Mouse (Mus musculus) forebrain, embryonic 11.5 days (tissue): ENCODE results near the gene Pcx. TPM values are rescaled to one million over a fixed set of nuclear protein-coding genes. Genes with fewer than 3 reads are reported as not detected.

Experiments
- ATAC-seq: fragments of 200-750 bp; cut with Nextera tagmentation; replicated peaks from 2 replicates; pipeline ENCODE4 v1.8.0; 2017; ENCODE audit warnings: moderate TSS enrichment; ENCODE audit not compliant: low FRiP score
- DNase-seq: peaks from one replicate; pipeline ENCODE4 v3.0.0-alpha.2; 2017; ENCODE audit warnings: low spot score
- H3K27ac ChIP-seq: fragments of 300-500 bp; sonication (generic); 2 replicates; pipeline ENCODE4 v1.5.1; 2014; ENCODE audit warnings: low read depth, low read length
- H3K27me3 ChIP-seq: fragments of 300-500 bp; sonication (generic); 2 replicates; pipeline ENCODE4 v1.6.1; 2014; ENCODE audit warnings: mild to moderate bottlenecking, low read length, mixed read lengths; ENCODE audit not compliant: control insufficient read depth, insufficient read depth
- H3K36me3 ChIP-seq: fragments of 300-500 bp; sonication (generic); 2 replicates; pipeline ENCODE4 v1.6.1; 2014; ENCODE audit warnings: mild to moderate bottlenecking, low read length, moderate library complexity, mixed read lengths; ENCODE audit not compliant: control insufficient read depth, insufficient read depth
- H3K4me1 ChIP-seq: fragments of 300-500 bp; sonication (generic); replicated peaks from 2 replicates; pipeline ENCODE4 v1.6.1; 2014; ENCODE audit warnings: low read length, mixed read lengths; ENCODE audit not compliant: control insufficient read depth, insufficient read depth
- H3K4me2 ChIP-seq: fragments of 300-500 bp; sonication (generic); 2 replicates; pipeline ENCODE4 v1.6.1; 2014; ENCODE audit warnings: low read depth, mild to moderate bottlenecking, low read length, moderate library complexity, mixed read lengths; ENCODE audit not compliant: severe bottlenecking
- H3K4me3 ChIP-seq: fragments of 300-500 bp; sonication (generic); 2 replicates; pipeline ENCODE4 v1.5.1; 2014; ENCODE audit warnings: low read depth, low read length
- H3K9ac ChIP-seq: fragments of 300-500 bp; sonication (generic); 2 replicates; pipeline ENCODE4 v1.6.1; 2014; ENCODE audit warnings: low read length
- H3K9me3 ChIP-seq: fragments of 300-500 bp; sonication (generic); 2 replicates; pipeline ENCODE4 v1.6.1; 2016; ENCODE audit warnings: low read length, mixed read lengths; ENCODE audit not compliant: control insufficient read depth
- WGBS: fragments of 180-500 bp; shearing (Covaris S2); extraction: QIAGEN DNeasy Blood & Tissue Kit; methylation state at CpG from one replicate; pipeline ENCODE4 v1.1.7; 2014; 5-methylcytosine and 5-hydroxymethylcytosine counted together
- polyA plus RNA-seq: library from polyadenylated mRNA; unstranded; fragments of >200 nt; fragmentation: Nextera tagmentation; extraction: Ambion mirVana; gene quantifications from 2 replicates; pipeline ENCODE4 v1.2.1, GENCODE M21; 2014

Gene Pcx
- polyA plus RNA-seq, 1 experiment from 2014 or later = 18.5 TPM

- Histone ChIP-seq H3K4me1 (no peaks in the 10 kb centered on the region), H3K36me3 (no peaks in the 10 kb centered on the region), H3K27ac (no peak overlapping the region), H3K4me2 (no peak overlapping the region), H3K9me3 (no peaks in the 10 kb centered on the region), H3K9ac (no peak overlapping the region), H3K27me3 (no peaks in the 10 kb centered on the region), H3K4me3 (no peak overlapping the region)
- ATAC-seq (no peak), DNase-seq (no peak)
- 83% methylated on average over 2 of the region's 2 CpGs for WGBS
Observed at GRCm38 (mm10) chr19:4566880-4567279, 56.6 kb downstream of the Pcx start.

- Histone ChIP-seq H3K27ac (no peak overlapping the region), H3K9ac (no peak overlapping the region), H3K4me3 (no peak overlapping the region), H3K27me3 (no peaks in the 10 kb centered on the region), H3K9me3 (no peaks in the 10 kb centered on the region), H3K36me3 (no peaks in the 10 kb centered on the region), H3K4me2 (no peak overlapping the region), H3K4me1 (no peaks in the 10 kb centered on the region)
- WGBS = 86% methylated on average over 2 of the region's 2 CpGs
- no peak for ATAC-seq
- no peak for DNase-seq
Observed at GRCm38 (mm10) chr19:4567665-4568064, 57.4 kb downstream of the Pcx start.

GRCm38 (mm10) chr19:4568832-4569231 lies 58.6 kb downstream of the Pcx start:
- Histone ChIP-seq H3K27ac (no peak overlapping the region), H3K27me3 (no peaks in the 10 kb centered on the region), H3K4me1 (no peaks in the 10 kb centered on the region), H3K4me3 (no peak overlapping the region), H3K9ac (no peak overlapping the region), H3K36me3 (no peaks in the 10 kb centered on the region), H3K4me2 (no peak overlapping the region), H3K9me3 (no peaks in the 10 kb centered on the region)
- ATAC-seq (no peak), DNase-seq (no peak)
- WGBS = 67% methylated on average over 4 of the region's 4 CpGs

- no peak overlapping the region for H3K9ac ChIP-seq
- no peak overlapping the region for H3K4me2 ChIP-seq
- ATAC-seq (no peak), DNase-seq (no peak)
- no peaks in the 10 kb centered on the region for H3K4me1 ChIP-seq
- no peak overlapping the region for H3K4me3 ChIP-seq
- H3K36me3 ChIP-seq = no peaks in the 10 kb centered on the region
- H3K9me3 ChIP-seq = no peaks in the 10 kb centered on the region
- WGBS = 86% methylated on average over 17 of the region's 17 CpGs
- no peak overlapping the region for H3K27ac ChIP-seq
- H3K27me3 ChIP-seq = no peaks in the 10 kb centered on the region
Observed at GRCm38 (mm10) chr19:4569356-4570236, 59.3 kb downstream of the Pcx start.

- Histone ChIP-seq H3K36me3 (no peaks in the 10 kb centered on the region), H3K9me3 (no peaks in the 10 kb centered on the region), H3K4me2 (no peak overlapping the region), H3K9ac (no peak overlapping the region), H3K27me3 (no peaks in the 10 kb centered on the region), H3K4me3 (no peak overlapping the region), H3K27ac (no peak overlapping the region), H3K4me1 (no peaks in the 10 kb centered on the region)
- ATAC-seq (no peak), DNase-seq (no peak)
- 87% methylated on average over 11 of the region's 11 CpGs for WGBS
Observed at GRCm38 (mm10) chr19:4570237-4570613, 60.0 kb downstream of the Pcx start.

DNA sequence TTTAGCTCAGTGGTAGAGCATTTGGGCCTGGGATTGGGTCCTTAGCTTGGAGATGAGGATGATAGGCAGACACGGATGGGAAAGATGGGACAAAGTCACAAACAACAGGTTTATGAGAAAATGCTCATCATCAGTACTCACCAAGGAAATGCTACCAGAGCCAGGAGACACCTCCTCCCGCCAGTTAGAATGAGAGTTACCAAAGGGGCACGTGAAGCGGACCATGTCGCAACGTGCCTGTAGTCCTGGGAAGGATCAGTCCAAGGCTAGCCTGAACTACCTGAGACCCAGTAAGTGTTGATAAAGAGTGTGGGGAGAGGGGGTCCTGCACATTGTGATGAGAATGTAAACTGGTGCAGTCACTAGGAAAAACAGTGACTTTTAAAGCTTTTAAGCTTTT lies 60.5 kb downstream of the Pcx start:
- DNase-seq (no peak), ATAC-seq (no peak)
- H3K27ac ChIP-seq = no peak overlapping the region
- H3K4me3 ChIP-seq = no peak overlapping the region
- WGBS = 88% methylated on average over 6 of the region's 6 CpGs
- H3K9ac ChIP-seq = no peak overlapping the region
- H3K27me3 ChIP-seq = no peaks in the 10 kb centered on the region
- no peaks in the 10 kb centered on the region for H3K36me3 ChIP-seq
- H3K9me3 ChIP-seq = no peaks in the 10 kb centered on the region
- no peak overlapping the region for H3K4me2 ChIP-seq
- H3K4me1 ChIP-seq = no peaks in the 10 kb centered on the region

DNA sequence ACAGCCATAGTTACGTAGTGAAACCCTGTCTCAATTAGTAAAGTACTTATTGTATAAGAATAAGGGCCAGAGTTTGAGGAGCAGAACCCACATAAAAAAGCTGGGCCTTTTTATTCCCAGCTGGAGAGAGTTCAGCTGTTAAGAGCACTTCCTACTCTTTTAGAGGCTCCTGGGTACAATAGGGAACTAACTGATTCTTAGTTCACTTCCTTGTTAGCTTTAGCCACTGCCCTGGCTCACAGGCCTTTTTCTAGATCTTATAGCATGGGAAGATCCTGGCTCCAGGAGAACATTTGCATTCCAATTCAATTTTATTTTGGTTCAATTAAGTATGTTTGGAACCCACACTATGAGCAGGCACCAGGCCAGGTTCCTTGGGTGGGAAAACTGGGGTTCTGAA lies 61.4 kb downstream of the Pcx start:
- no peak overlapping the region for H3K9ac ChIP-seq
- no peaks in the 10 kb centered on the region for H3K36me3 ChIP-seq
- H3K27ac ChIP-seq = no peak overlapping the region
- DNase-seq = no peak
- no peak overlapping the region for H3K4me2 ChIP-seq
- H3K4me3 ChIP-seq = no peak overlapping the region
- ATAC-seq = no peak
- WGBS = 69% methylated on average over 1 of the region's 1 CpGs
- H3K27me3 ChIP-seq = no peaks in the 10 kb centered on the region
- no peaks in the 10 kb centered on the region for H3K9me3 ChIP-seq
- no peaks in the 10 kb centered on the region for H3K4me1 ChIP-seq

DNA sequence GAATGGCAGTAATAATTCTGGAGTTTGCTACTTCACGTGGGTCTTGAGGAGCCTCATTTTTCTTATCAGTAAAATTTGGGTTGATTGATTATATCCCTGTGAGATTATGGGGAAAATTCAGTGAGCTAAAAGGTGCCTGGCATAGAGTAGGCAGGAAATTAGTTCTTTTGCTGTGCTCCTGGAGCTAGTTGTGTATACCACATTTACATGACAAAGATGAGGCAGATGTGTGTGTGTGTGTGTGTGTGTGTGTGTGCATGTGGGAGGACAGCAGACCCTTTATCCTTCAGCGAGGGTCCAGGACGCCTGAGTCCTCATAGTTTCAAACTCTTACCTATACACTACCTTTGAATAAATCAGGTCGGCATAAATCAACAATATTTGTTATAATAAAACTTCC lies 61.8 kb downstream of the Pcx start:
- H3K4me1 ChIP-seq = no peaks in the 10 kb centered on the region
- ATAC-seq = no peak
- no peak overlapping the region for H3K27ac ChIP-seq
- DNase-seq = no peak
- no peak overlapping the region for H3K4me3 ChIP-seq
- no peaks in the 10 kb centered on the region for H3K9me3 ChIP-seq
- no peaks in the 10 kb centered on the region for H3K27me3 ChIP-seq
- H3K9ac ChIP-seq = no peak overlapping the region
- no peaks in the 10 kb centered on the region for H3K36me3 ChIP-seq
- H3K4me2 ChIP-seq = no peak overlapping the region
- 64% methylated on average over 4 of the region's 4 CpGs for WGBS

DNA sequence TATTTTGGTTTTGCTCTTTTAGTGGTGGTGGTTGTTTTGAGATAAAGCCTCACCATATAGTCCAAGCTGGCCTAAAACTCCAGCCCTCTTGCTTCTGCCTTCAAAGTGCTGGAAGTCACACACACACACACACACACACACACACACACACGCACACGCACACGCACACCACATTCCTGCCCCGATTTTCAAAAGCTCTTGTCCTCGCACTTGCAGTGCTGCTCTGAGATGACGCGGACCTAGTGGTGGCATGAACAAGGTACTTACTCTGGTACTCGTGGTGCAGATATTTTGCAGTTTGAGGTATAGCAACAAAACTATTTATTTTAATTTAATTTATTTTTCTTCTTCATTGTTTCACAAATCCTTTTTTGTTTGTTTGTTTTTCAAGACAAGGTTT lies 62.2 kb downstream of the Pcx start:
- Histone ChIP-seq H3K9me3 (no peaks in the 10 kb centered on the region), H3K36me3 (no peaks in the 10 kb centered on the region), H3K9ac (no peak overlapping the region), H3K4me3 (no peak overlapping the region), H3K4me2 (no peak overlapping the region), H3K4me1 (no peaks in the 10 kb centered on the region), H3K27ac (no peak overlapping the region), H3K27me3 (no peaks in the 10 kb centered on the region)
- no peak for DNase-seq
- 83% methylated on average over 8 of the region's 8 CpGs for WGBS
- no peak for ATAC-seq
